Mouse (Mus musculus) heart, embryonic 15.5 days (tissue): Measurements from ENCODE around the gene Cgref1. TPM values are rescaled to one million over a fixed set of nuclear protein-coding genes. Genes with fewer than 3 reads are reported as not detected.

Experiments
- ATAC-seq: fragments of 200-750 bp; cut with Nextera tagmentation; replicated peaks from 2 replicates; pipeline ENCODE4 v1.8.0; 2017; ENCODE audit warnings: low read depth, moderate TSS enrichment; ENCODE audit not compliant: insufficient number of reproducible peaks, insufficient read depth, low FRiP score
- H3K27ac ChIP-seq: fragments of 300-500 bp; sonication (generic); 2 replicates; pipeline ENCODE4 v1.5.1; 2015; ENCODE audit warnings: mild to moderate bottlenecking, inconsistent platforms
- H3K27me3 ChIP-seq: fragments of 300-500 bp; sonication (generic); 2 replicates; pipeline ENCODE4 v1.6.1; 2015; ENCODE audit warnings: inconsistent platforms
- H3K36me3 ChIP-seq: fragments of 300-500 bp; sonication (generic); 2 replicates; pipeline ENCODE4 v1.6.1; 2015; ENCODE audit warnings: mild to moderate bottlenecking, inconsistent platforms
- H3K4me1 ChIP-seq: fragments of 300-500 bp; sonication (generic); replicated peaks from 2 replicates; pipeline ENCODE4 v1.6.1; 2015; ENCODE audit warnings: inconsistent platforms
- H3K4me2 ChIP-seq: fragments of 300-500 bp; sonication (generic); 2 replicates; pipeline ENCODE4 v1.6.1; 2015; ENCODE audit warnings: inconsistent platforms, mild to moderate bottlenecking, moderate library complexity
- H3K4me3 ChIP-seq: fragments of 300-500 bp; sonication (generic); 2 replicates; pipeline ENCODE4 v1.5.1; 2015; ENCODE audit warnings: mild to moderate bottlenecking, inconsistent platforms
- H3K9ac ChIP-seq: fragments of 300-500 bp; sonication (generic); 2 replicates; pipeline ENCODE4 v1.6.1; 2015; ENCODE audit warnings: mild to moderate bottlenecking, inconsistent platforms
- H3K9me3 ChIP-seq: fragments of 300-500 bp; sonication (generic); replicated peaks from 2 replicates; pipeline ENCODE4 v1.6.1; 2016; ENCODE audit warnings: inconsistent platforms
- WGBS: fragments of 180-500 bp; shearing (Covaris S2); methylation state at CpG from one replicate; pipeline ENCODE4 v1.1.7; 2015; ENCODE audit warnings: mixed read lengths; 5-methylcytosine and 5-hydroxymethylcytosine counted together
- polyA plus RNA-seq: library from polyadenylated mRNA; unstranded; fragments of >200 nt; fragmentation: Nextera tagmentation; extraction: Ambion mirVana; gene quantifications from 2 replicates; pipeline ENCODE4 v1.2.1, GENCODE M21; 2015

Gene Cgref1
- polyA plus RNA-seq, 1 experiment from 2014 or later = 2.4 TPM

GRCm38 (mm10) chr5:30925217-30925616 lies 20.2 kb downstream of the Cgref1 start:
- H3K4me1 ChIP-seq = peaks cover 27% of the 10 kb centered on the region
- ATAC-seq = no peak
- H3K27ac ChIP-seq = no peak overlapping the region
- H3K36me3 ChIP-seq = no peaks in the 10 kb centered on the region
- H3K4me2 ChIP-seq = no peak overlapping the region
- WGBS = 94% methylated on average over 5 of the region's 5 CpGs
- no peaks in the 10 kb centered on the region for H3K27me3 ChIP-seq
- no peak overlapping the region for H3K9ac ChIP-seq
- no peaks in the 10 kb centered on the region for H3K9me3 ChIP-seq
- H3K4me3 ChIP-seq = no peak overlapping the region

GRCm38 (mm10) chr5:30924614-30925013 lies 20.8 kb downstream of the Cgref1 start:
- H3K4me3 ChIP-seq = no peak overlapping the region

GRCm38 (mm10) chr5:30923119-30923518 lies 22.3 kb downstream of the Cgref1 start:
- H3K4me2 ChIP-seq = peak overlapping the region; percentile 79
- no peaks in the 10 kb centered on the region for H3K27me3 ChIP-seq
- no peak for ATAC-seq
- H3K36me3 ChIP-seq = peaks cover 4% of the 10 kb centered on the region; the same call in 1 of the 2 replicates
- no peak overlapping the region for H3K27ac ChIP-seq
- WGBS = 78% methylated on average over 6 of the region's 6 CpGs
- H3K4me3 ChIP-seq = no peak overlapping the region
- H3K4me1 ChIP-seq = peaks cover 27% of the 10 kb centered on the region
- H3K9me3 ChIP-seq = no peaks in the 10 kb centered on the region
- H3K9ac ChIP-seq = no peak overlapping the region

More at GRCm38 (mm10) chr5:30924614-30925013, 20.8 kb downstream of the Cgref1 start:
- Histone ChIP-seq H3K9me3 (no peaks in the 10 kb centered on the region), H3K9ac (no peak overlapping the region), H3K36me3 (no peaks in the 10 kb centered on the region), H3K4me2 (no peak overlapping the region), H3K27me3 (no peaks in the 10 kb centered on the region), H3K27ac (no peak overlapping the region), H3K4me1 (peaks cover 28% of the 10 kb centered on the region)
- WGBS = 76% methylated on average over 8 of the region's 8 CpGs
- no peak for ATAC-seq

- no peak overlapping the region; the same call in 1 of the 2 replicates for H3K27ac ChIP-seq
- H3K9me3 ChIP-seq = no peaks in the 10 kb centered on the region
- 0 out of 2 replicates have a peak overlapping the region, but pooled peaks have one; percentile 13 for H3K9ac ChIP-seq
- H3K4me1 ChIP-seq = peaks cover 29% of the 10 kb centered on the region
- 40% methylated on average over 10 of the region's 10 CpGs for WGBS
- peak overlapping the region; percentile 79 for H3K4me2 ChIP-seq
- ATAC-seq = no peak
- H3K36me3 ChIP-seq = peaks cover 5% of the 10 kb centered on the region; the same call in 1 of the 2 replicates
- no peaks in the 10 kb centered on the region for H3K27me3 ChIP-seq
- peak overlapping the region; percentile 60; the same call in 1 of the 2 replicates for H3K4me3 ChIP-seq
These were observed 22.8 kb downstream of the Cgref1 start for GRCm38 (mm10) chr5:30922581-30923041.

- 2% methylated on average over 39 of the region's 40 CpGs for WGBS
- Histone ChIP-seq H3K4me3 (peak within 1 kb of the TSS; percentile 60), H3K27ac (peak within 1 kb of the TSS; percentile 84), H3K27me3 (no peaks in the 10 kb centered on the region), H3K4me1 (peaks cover 41% of the 10 kb centered on the region), H3K36me3 (peaks cover 12% of the 10 kb centered on the region; the same call in 1 of the 2 replicates), H3K9me3 (no peaks in the 10 kb centered on the region), H3K4me2 (peak within 1 kb of the TSS; percentile 79), H3K9ac (peak within 1 kb of the TSS; percentile 62)
- peak; percentile 83 for ATAC-seq
These were observed 23.9 kb downstream of the Cgref1 start, which contains the start of gene Khk for GRCm38 (mm10) chr5:30921256-30922033. Gene Khk (plus strand): TSS chr5:30921431.

GRCm38 (mm10) chr5:30920621-30921020 lies 24.8 kb downstream of the Cgref1 start:
- no peak overlapping the region; the same call in 1 of the 2 replicates for H3K9ac ChIP-seq
- WGBS = 68% methylated on average over 19 of the region's 19 CpGs
- no peak for ATAC-seq

GRCm38 (mm10) chr5:30919831-30920614 lies 25.4 kb downstream of the Cgref1 start:
- Histone ChIP-seq H3K9ac (no peak overlapping the region; the same call in 1 of the 2 replicates), H3K4me2 (no peak overlapping the region), H3K36me3 (peaks cover 12% of the 10 kb centered on the region; the same call in 1 of the 2 replicates)

More at GRCm38 (mm10) chr5:30920621-30921020, 24.8 kb downstream of the Cgref1 start:
- H3K27ac ChIP-seq = no peak overlapping the region
- H3K4me1 ChIP-seq = peaks cover 48% of the 10 kb centered on the region
- H3K4me2 ChIP-seq = peak overlapping the region; percentile 79
- H3K27me3 ChIP-seq = no peaks in the 10 kb centered on the region
- no peak overlapping the region for H3K4me3 ChIP-seq
- peaks cover 12% of the 10 kb centered on the region; the same call in 1 of the 2 replicates for H3K36me3 ChIP-seq
- no peaks in the 10 kb centered on the region for H3K9me3 ChIP-seq

GRCm38 (mm10) chr5:30918691-30919090 lies 26.7 kb downstream of the Cgref1 start:
- ATAC-seq = no peak
- 84% methylated on average over 8 of the region's 8 CpGs for WGBS
- H3K36me3 ChIP-seq = peaks cover 12% of the 10 kb centered on the region; the same call in 1 of the 2 replicates
- no peak overlapping the region for H3K9ac ChIP-seq
- H3K4me3 ChIP-seq = no peak overlapping the region
- no peaks in the 10 kb centered on the region for H3K9me3 ChIP-seq
- peaks cover 58% of the 10 kb centered on the region for H3K4me1 ChIP-seq
- no peak overlapping the region for H3K4me2 ChIP-seq
- no peaks in the 10 kb centered on the region for H3K27me3 ChIP-seq
- H3K27ac ChIP-seq = no peak overlapping the region

More at GRCm38 (mm10) chr5:30919831-30920614, 25.4 kb downstream of the Cgref1 start:
- no peak overlapping the region for H3K27ac ChIP-seq
- no peak overlapping the region for H3K4me3 ChIP-seq
- no peaks in the 10 kb centered on the region for H3K9me3 ChIP-seq
- ATAC-seq = no peak
- 70% methylated on average over 11 of the region's 11 CpGs for WGBS
- no peaks in the 10 kb centered on the region for H3K27me3 ChIP-seq
- H3K4me1 ChIP-seq = peaks cover 52% of the 10 kb centered on the region

GRCm38 (mm10) chr5:30917891-30918670 lies 27.3 kb downstream of the Cgref1 start:
- no peak for ATAC-seq
- Histone ChIP-seq H3K27me3 (no peaks in the 10 kb centered on the region), H3K9me3 (no peaks in the 10 kb centered on the region), H3K36me3 (peaks cover 12% of the 10 kb centered on the region; the same call in 1 of the 2 replicates), H3K4me1 (peaks cover 63% of the 10 kb centered on the region), H3K4me2 (no peak overlapping the region), H3K9ac (no peak overlapping the region), H3K4me3 (no peak overlapping the region), H3K27ac (no peak overlapping the region)
- 85% methylated on average over 31 of the region's 31 CpGs for WGBS

- peaks cover 63% of the 10 kb centered on the region for H3K4me1 ChIP-seq
- no peak overlapping the region for H3K27ac ChIP-seq
- WGBS = 82% methylated on average over 11 of the region's 11 CpGs
These were observed 28.0 kb downstream of the Cgref1 start for GRCm38 (mm10) chr5:30917348-30917747.

More at GRCm38 (mm10) chr5:30917348-30917747, 28.0 kb downstream of the Cgref1 start:
- ATAC-seq = no peak
- no peak overlapping the region for H3K4me2 ChIP-seq
- H3K4me3 ChIP-seq = no peak overlapping the region
- peaks cover 12% of the 10 kb centered on the region; the same call in 1 of the 2 replicates for H3K36me3 ChIP-seq
- no peak overlapping the region for H3K9ac ChIP-seq
- no peaks in the 10 kb centered on the region for H3K27me3 ChIP-seq
- H3K9me3 ChIP-seq = no peaks in the 10 kb centered on the region
